Mouse (Mus musculus): ENCODE results near the gene Mapk9.

- TF ChIP-seq CTCF (IDR thresholded peaks at IDR 0.05 in 2 of 3, conservative IDR thresholded peaks at IDR 0.05 in 1 of 3; ENCODE audit: control insufficient read depth in 1 of 3, insufficient read depth in 1 of 3, low read depth in 2 of 3, low read length in 3 of 3, poor library complexity in 1 of 3, severe bottlenecking in 1 of 3) (no peak), RCOR1 (IDR thresholded peaks at IDR 0.05; ENCODE audit: low read depth, low read length) (no peak), MAFK (IDR thresholded peaks at IDR 0.05; ENCODE audit: borderline replicate concordance, low read depth, low read length) (no peak), POLR2A (IDR thresholded peaks at IDR 0.05; ENCODE audit: control insufficient read depth in 1 of 2, insufficient read depth in 1 of 2, low read depth in 1 of 2, low read length in 2 of 2, poor library complexity in 1 of 2) (no peak), POLR2AphosphoS2 (IDR thresholded peaks at IDR 0.05; ENCODE audit: low read length) (no peak)
Observed at GRCm38 (mm10) chr11:49845958-49846357, 593 bp upstream of the Mapk9 start.

All from MEL (cell line).